Mouse (Mus musculus) Patski (cell line): ENCODE measurements around the gene Pim1. TPM values are rescaled to one million over a fixed set of nuclear protein-coding genes. Genes with fewer than 3 reads are reported as not detected.
"Not testable (repeated sequence)": the region's sequence is repeated elsewhere in the genome, so short reads cannot be mapped to it uniquely, and the experiment has no call there.

Source experiments
- ATAC-seq: fragments of 100-300 bp; one replicate; pipeline ENCODE4 v1.8.0; 2021
- CTCF ChIA-PET: fragments of 350-600 bp; sonication (Branson Sonifier 250); formaldehyde crosslinking; loops from one replicate; lab custom pipeline; 2022; ENCODE audit warnings: inconsistent platforms; lab: Charles Lee
- POLR2A ChIA-PET: fragments of 350-600 bp; sonication (Branson Sonifier 250); formaldehyde crosslinking; loops from one replicate; lab custom pipeline; 2022; ENCODE audit warnings: antibody characterized with exemption, inconsistent platforms; lab: Charles Lee
- DNase-seq: peaks from one replicate; pipeline ENCODE4 v3.0.0-alpha.2; 2011; ENCODE audit warnings: low read depth, low spot score
- H3K27me3 ChIP-seq: fragments of 371-371 bp; one replicate; pipeline ENCODE4 v1.5.1; 2021
- CTCF ChIP-seq: fragments of 100-300 bp; IDR thresholded peaks from one replicate; pipeline ENCODE4 v1.5.1; 2021
- in situ Hi-C: fragments of 300-500 bp; cut with MboI; formaldehyde crosslinking; loops from 3 replicates; pipeline ENCODE4 v1.11.1; 2018; ENCODE audit warnings: low pct_unique_long_range_greater_than_20kb, mixed read lengths
- polyA plus RNA-seq: library from polyadenylated mRNA; unstranded; gene quantifications from one replicate; pipeline ENCODE4 v1.2.3, GENCODE M21; 2021

The Pim1 gene
- polyA plus RNA-seq, 1 experiment from 2014 or later = 48.0 TPM

- CTCF ChIA-PET = interaction anchor here (0.8 to 1.4 kb wide), 2 partner anchors 10 to 130 kb away, joined by 3 read pairs; no protein-coding TSS in a partner anchor
- no peak for TF ChIP-seq CTCF
- no peak for ATAC-seq
- in situ Hi-C loops = no loop called here
- H3K27me3 ChIP-seq = no peaks in the 10 kb centered on the region
- DNase-seq = no peak
- POLR2A ChIA-PET = no interaction called here
These were observed 10.4 kb downstream of the Pim1 start for GRCm38 (mm10) chr17:29500802-29501469.

- ChIA-PET CTCF (interaction anchor here (1.2 kb wide), 1 partner anchor 100 kb away, joined by 3 read pairs; no protein-coding TSS in a partner anchor), POLR2A (no interaction called here)
- no peak for ATAC-seq
These were observed 11.6 kb downstream of the Pim1 start for GRCm38 (mm10) chr17:29502005-29502668.

GRCm38 (mm10) chr17:29502669-29503665, 12.4 kb downstream of the Pim1 start:
- ATAC-seq (no peak), DNase-seq (no peak)
- no peak for TF ChIP-seq CTCF
- no peaks in the 10 kb centered on the region for H3K27me3 ChIP-seq
- CTCF ChIA-PET = interaction anchor here (1.2 kb wide), 1 partner anchor 101 kb away, joined by 3 read pairs; no protein-coding TSS in a partner anchor
- POLR2A ChIA-PET = no interaction called here
- in situ Hi-C loops = no loop called here

More at GRCm38 (mm10) chr17:29502005-29502668, 11.6 kb downstream of the Pim1 start:
- DNase-seq = no peak
- no peaks in the 10 kb centered on the region for H3K27me3 ChIP-seq
- in situ Hi-C loops = no loop called here
- TF ChIP-seq CTCF = no peak

GRCm38 (mm10) chr17:29503700-29504099, 13.1 kb downstream of the Pim1 start:
- peak; percentile 58 for TF ChIP-seq CTCF
- no peaks in the 10 kb centered on the region for H3K27me3 ChIP-seq
- ChIA-PET POLR2A (no interaction called here), CTCF (interaction anchor here (1.0 to 1.4 kb wide), 2 partner anchors 9 to 109 kb away, joined by 3 read pairs; no protein-coding TSS in a partner anchor)
- in situ Hi-C loops = no loop called here
- DNase-seq (no peak), ATAC-seq (no peak)

- ATAC-seq = no peak
- ChIA-PET CTCF (interaction anchor here (1.0 kb wide), 1 partner anchor 131 kb away, joined by 3 read pairs; no protein-coding TSS in a partner anchor), POLR2A (no interaction called here)
- DNase-seq = no peak
- TF ChIP-seq CTCF = no peak
- in situ Hi-C loops = no loop called here
- H3K27me3 ChIP-seq = no peaks in the 10 kb centered on the region
These were observed 18.5 kb downstream of the Pim1 start for GRCm38 (mm10) chr17:29508927-29509608.

GRCm38 (mm10) chr17:29510691-29511090, 20.1 kb downstream of the Pim1 start:
- ChIA-PET POLR2A (interaction anchor here (0.5 to 1.0 kb wide), 2 partner anchors 19 to 55 kb away, joined by 3 to 8 read pairs; no protein-coding TSS in a partner anchor), CTCF (interaction anchor here (0.8 to 1.1 kb wide), 3 partner anchors 10 to 123 kb away, joined by 3 read pairs; no protein-coding TSS in a partner anchor)
- no peak for DNase-seq
- ATAC-seq = no peak
- TF ChIP-seq CTCF = no peak
- in situ Hi-C loops = loop anchor here (10.0 kb wide), 1 partner anchor 246 kb away; the partner anchor contains the start of genes BC004004 and Ppil1
- no peaks in the 10 kb centered on the region for H3K27me3 ChIP-seq

- TF ChIP-seq CTCF = peak; percentile 46
- no peak for ATAC-seq
- H3K27me3 ChIP-seq = no peaks in the 10 kb centered on the region
- ChIA-PET CTCF (interaction anchor here (0.9 to 3.1 kb wide), 7 partner anchors 9 to 142 kb away, joined by 3 to 21 read pairs (median 3); no protein-coding TSS in a partner anchor), POLR2A (interaction anchor here (1.0 kb wide), 1 partner anchor 142 kb away, joined by 4 read pairs; no protein-coding TSS in a partner anchor)
- no peak for DNase-seq
- in situ Hi-C loops = loop anchor here (10.0 kb wide), 1 partner anchor 248 kb away; the partner anchor contains the start of genes BC004004 and Ppil1
These were observed 22.6 kb downstream of the Pim1 start for GRCm38 (mm10) chr17:29513044-29513730.

- in situ Hi-C loops = loop anchor here (10.0 kb wide), 1 partner anchor 250 kb away; the partner anchor contains the start of genes BC004004 and Ppil1
- peak; percentile 94 for TF ChIP-seq CTCF
- DNase-seq (no peak), ATAC-seq (no peak)
- no peaks in the 10 kb centered on the region for H3K27me3 ChIP-seq
- POLR2A ChIA-PET = interaction anchor here (0.6 to 1.0 kb wide), 2 partner anchors 9 to 143 kb away, joined by 3 to 4 read pairs; no protein-coding TSS in a partner anchor
- CTCF ChIA-PET = interaction anchor here (1.1 to 3.1 kb wide), 4 partner anchors 118 to 143 kb away, joined by 4 to 21 read pairs (median 6); no protein-coding TSS in a partner anchor
These were observed 23.9 kb downstream of the Pim1 start for GRCm38 (mm10) chr17:29514435-29514834.

GRCm38 (mm10) chr17:29518665-29519064, 28.1 kb downstream of the Pim1 start:
- POLR2A ChIA-PET, ATAC-seq, H3K27me3 ChIP-seq, DNase-seq: not testable (repeated sequence)
- CTCF ChIA-PET = interaction anchor here (1.3 kb wide), 1 partner anchor 147 kb away, joined by 4 read pairs; no protein-coding TSS in a partner anchor
- in situ Hi-C loops = loop anchor here (10.0 kb wide), 1 partner anchor 254 kb away; the partner anchor contains the start of genes BC004004 and Ppil1
